Mouse (Mus musculus) left cerebral cortex, adult 18-20 months (tissue): ENCODE results near the gene Kptn. TPM values are rescaled to one million over a fixed set of nuclear protein-coding genes. Genes with fewer than 3 reads are reported as not detected.

Source experiments
- DNase-seq, 2 experiments: peaks; one replicate each; pipeline ENCODE4 v3.0.0; 2021 to 2022; ENCODE audit warnings: low spot score in 2 of 2, mixed read lengths in 1 of 2
- total RNA-seq, 2 experiments: library from RNA; stranded (reverse); gene quantifications; 2 replicates each; pipeline ENCODE4 v1.2.3; 2021

Kptn gene
- total RNA-seq, 2 experiments from 2014 or later: 34.9 to 35.1 TPM

DNA sequence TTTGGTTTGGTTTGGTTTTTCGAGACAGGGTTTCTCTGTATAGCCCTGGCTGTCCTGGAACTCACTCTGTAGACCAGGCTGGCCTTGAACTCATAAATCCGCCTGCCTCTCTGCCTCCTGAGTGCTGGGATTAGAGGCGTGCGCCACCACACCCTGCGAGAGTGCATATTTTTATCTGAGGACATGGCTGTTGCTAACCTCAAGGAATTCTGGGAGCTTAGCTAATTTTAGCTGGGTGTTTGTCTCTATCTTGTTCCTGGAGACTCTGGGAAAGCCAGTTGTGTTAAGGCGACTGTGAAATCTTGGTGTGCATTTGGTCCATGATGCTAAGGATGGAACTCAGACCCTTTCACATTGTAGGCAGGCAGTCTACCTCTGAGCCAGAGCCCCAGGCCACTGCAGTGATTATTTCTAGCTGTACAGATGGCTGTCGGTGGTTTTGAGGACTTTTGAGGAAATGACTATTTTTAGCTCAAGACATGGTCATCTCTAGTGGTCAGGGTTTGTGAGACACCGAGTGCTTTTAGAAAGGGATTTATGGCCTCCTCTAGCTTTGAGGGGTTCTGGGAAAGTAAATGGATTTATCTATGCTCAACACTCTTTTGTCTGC lies 36.5 kb downstream of the Kptn start:
- DNase-seq: no peak

DNA sequence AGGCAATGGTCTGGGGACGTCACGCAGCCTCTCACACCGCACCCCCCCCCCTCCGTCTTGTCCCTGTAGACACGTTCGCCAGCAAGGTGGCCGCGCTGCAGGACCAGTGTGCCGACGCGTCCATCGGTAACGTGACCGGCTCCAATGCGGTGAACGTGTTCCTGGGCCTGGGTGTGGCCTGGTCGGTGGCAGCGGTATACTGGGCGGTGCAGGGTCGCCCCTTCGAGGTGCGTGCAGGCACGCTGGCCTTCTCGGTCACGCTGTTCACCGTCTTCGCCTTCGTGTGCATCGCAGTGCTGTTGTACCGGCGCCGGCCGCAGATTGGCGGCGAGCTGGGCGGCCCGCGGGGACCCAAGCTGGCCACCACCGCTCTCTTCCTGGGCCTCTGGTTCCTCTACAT lies 39.0 kb downstream of the Kptn start:
- no peak for DNase-seq

DNA sequence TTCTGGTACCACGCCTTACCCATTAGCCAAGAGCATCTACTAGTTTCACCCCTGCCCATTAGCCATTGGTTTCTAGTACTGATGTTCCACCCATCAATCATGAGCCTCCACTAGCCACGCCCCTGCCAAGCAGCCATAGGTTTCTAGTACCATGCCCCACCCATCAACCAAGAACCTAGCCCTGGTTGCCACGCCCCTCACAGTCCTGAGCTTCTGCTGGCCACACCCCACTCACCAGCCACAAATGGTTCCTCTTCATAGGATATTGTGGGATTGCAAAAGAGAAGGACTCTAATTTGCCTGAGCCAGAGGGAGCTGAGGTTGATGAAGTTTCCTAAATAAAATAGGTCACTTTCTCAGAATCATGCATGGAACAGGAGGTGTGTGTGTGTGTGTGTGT lies 41.0 kb downstream of the Kptn start:
- no peak for DNase-seq

DNA sequence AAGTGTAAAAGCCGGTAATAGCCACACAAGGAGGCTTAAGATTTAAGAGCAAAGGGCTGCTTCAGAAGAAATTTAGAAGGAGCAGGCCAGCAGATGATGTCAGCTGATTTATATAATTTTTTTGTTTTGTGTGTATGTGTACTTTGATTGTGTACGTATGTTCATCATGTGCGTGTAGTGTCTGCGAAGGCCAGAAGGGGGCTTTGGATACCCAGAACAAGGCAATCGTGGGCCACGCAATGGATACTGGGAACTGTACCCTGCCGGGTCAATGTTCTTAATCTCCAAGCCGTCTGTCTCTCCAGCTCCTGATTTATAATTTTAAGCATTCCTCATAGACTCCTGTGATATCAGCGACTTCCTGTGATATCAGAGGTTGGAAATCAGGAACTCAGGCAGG lies 41.6 kb downstream of the Kptn start:
- DNase-seq: no peak

DNA sequence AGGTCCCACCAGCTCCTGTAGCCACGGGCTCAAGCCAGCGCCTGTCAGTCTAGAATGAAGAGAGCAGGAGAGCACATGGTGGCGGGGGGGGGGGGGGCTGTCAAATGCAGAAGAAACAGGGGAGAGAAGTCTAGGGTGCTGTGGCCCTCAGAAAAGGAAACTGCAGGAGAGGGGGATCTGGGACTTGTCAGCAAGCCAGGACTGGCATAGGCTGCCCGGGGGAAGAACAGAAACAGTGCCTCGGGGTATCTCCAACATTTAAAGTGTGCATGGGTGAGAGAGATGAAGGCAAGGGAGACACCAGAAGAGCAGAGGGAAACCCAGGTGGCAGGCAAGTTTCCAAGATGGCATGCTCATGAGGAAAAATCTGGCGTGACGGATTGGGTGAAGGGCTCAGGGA lies 42.3 kb downstream of the Kptn start:
- DNase-seq: no peak

DNA sequence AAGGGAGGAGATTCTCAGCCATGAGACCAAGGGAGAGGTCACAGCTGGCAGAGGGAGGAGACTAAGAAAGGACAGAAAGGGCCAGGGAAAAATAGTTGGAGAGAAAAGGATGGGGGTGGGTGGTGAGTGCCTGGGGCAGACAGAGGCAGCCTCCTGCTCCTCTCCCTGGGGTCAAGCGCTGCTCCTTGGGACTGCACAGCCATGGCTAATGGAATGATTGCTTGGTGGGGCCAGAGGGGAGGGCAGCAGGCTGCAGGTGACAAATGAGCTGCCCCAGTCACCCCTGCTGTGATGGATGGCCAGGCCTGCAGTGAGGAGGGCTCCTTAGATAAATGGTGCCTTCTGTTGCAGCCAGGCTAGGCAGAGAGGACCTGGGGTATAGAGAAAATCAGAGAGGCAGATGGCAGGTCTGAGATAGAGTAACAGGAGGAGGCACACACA lies 52.5 kb downstream of the Kptn start:
- no peak for DNase-seq

DNA sequence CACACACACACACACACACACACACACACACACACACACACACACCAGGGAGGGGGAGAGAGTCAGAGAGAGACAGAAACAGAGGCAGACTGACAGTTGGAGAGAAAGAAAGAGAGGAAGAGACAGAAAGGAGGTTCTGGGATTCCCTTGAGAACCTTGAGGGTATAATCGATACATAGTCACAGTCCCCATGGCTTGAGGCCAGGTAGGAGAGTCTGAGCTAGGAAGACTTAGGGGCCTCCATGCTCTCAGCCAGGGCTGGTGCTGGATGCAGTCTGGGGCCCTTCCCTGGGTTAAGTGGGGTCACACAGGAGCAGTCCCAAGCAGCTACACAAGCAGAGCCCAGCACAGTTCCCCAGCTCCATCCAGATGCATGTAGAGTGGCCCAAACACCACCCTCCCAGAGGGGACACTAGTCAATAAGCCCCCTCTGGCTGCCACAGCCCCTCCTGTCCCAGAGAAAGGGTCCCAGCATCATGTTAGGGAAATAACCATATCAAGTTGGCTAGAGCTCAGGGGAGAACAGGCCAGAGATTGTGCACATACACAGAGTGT lies 53.0 kb downstream of the Kptn start:
- no peak for DNase-seq

DNA sequence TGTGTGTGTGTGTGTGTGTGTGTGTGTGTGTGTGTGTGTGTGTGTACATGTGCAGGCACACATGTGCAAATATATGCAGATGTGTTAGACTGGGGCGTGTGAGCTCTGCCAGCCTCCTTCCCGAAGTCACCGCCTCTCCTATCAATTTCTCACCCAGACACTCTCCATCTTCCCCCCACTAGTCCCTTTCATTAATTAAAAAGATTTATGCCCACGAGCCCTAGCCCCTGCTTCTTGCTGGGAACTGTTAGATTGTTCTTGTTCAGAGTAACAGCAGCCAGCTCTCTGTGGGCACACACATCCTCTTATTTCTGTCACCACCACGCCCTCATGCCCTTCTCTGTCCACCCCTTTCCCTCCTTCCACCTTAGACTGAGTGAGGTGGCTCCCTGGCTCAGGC lies 53.5 kb downstream of the Kptn start:
- no peak for DNase-seq

DNA sequence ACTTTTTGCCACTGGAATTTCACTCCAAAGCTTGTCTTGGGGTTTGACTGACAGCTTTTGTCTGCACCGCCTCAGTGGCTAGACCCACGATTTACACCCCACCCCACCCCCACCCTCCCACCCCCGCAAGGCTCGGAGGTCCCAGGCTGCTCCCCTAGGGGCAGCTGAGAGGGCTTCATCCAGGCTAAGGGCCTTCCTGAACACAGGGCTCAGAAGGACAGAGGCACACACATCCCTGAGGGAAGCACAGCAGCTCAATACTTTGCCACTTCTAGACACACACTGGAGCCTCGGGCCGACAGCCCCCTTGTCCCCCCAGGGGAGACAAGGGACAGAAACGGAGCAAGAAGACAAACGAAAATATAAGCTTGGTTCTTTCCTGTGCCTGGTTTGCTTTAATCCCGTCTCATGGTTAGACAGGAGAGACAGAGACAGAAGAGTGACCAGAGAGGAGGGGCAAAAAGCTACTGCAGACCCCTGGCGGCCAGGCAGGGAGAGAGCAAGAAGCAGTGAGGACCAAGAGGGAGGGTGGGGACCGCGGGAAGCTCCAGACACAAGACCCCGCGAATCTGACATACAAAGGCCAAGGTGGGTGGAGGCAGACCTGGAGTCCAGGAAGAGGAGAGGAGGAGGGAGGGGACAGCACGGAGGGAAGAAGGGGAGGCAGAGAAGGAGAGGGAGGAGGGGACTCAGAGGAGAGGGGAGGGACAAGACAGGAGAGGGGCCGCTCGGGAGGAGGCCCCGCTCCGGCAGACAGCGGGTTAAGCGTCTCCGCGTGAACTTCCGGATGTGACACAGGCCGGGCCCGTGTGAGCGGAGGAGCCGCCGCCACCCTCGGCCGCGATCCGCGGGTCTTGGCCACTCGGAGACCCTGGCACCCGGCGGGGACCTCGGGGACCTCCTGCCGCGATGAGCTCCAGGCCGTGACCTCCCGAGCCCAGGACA lies 55.2 kb downstream of the Kptn start, which contains the start of gene Meis3:
Gene Meis3, plus strand, starts transcription at position 494 of the 945 bp plus-strand sequence.
- DNase-seq: peak; percentile 46 to 62

DNA sequence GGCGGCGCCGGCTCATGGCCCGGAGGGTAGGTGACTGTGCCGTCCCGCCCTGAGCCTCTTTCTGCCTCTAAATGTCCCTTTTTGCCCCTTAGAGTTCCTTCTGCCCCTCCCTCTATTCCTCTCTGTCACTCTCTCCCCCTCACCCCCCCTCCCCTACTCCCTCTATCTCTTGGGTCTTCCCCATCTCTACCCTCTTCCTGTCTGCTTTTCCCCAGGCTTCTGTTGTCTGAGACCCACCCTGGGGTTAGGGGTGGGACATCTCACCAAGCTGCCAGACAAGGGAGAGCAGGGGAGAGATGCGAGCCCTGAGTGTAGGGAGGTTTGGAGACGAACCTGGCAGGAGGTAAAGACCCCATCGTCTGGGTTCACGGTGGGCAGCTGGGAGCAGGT lies 55.8 kb downstream of the Kptn start:
- no peak for DNase-seq

Other genes with a start within 250 kb of the Kptn start
- not detected for gene Crx, start 239.9 kb upstream of the Kptn start, total RNA-seq
- under 1 TPM in 1 of 2 experiments, not detected in 1; 0.19 TPM for gene Crxos, start 237.3 kb upstream of the Kptn start, total RNA-seq
- 1,000 to 10,000 TPM; 1,080 TPM for gene Selenow, start 197.5 kb upstream of the Kptn start, total RNA-seq
- gene Nop53, start 173.8 kb upstream of the Kptn start, total RNA-seq: 100 to 1,000 TPM; 116 to 129 TPM
- 1 to 10 TPM; 4.5 to 6.1 TPM for gene Ehd2, start 152.3 kb upstream of the Kptn start, total RNA-seq
- gene Bicra, start 72.0 kb upstream of the Kptn start, total RNA-seq: 10 to 100 TPM; 11.8 to 13.9 TPM
- under 1 TPM; 0.66 to 0.70 TPM for gene Zfp541, start 58.1 kb upstream of the Kptn start, total RNA-seq
- gene Napa, start 21.4 kb upstream of the Kptn start, total RNA-seq: 100 to 1,000 TPM; 277 to 292 TPM
- 100 to 1,000 TPM; 214 to 216 TPM for gene Slc8a2, start 9.9 kb downstream of the Kptn start, total RNA-seq
- 10 to 100 TPM; 39.8 to 41.7 TPM for gene Meis3, start 55.2 kb downstream of the Kptn start, total RNA-seq
- 10 to 100 TPM; 11.3 to 13.4 TPM for gene Dhx34, start 102.1 kb downstream of the Kptn start, total RNA-seq
- gene C5ar2, start 124.3 kb downstream of the Kptn start, total RNA-seq: under 1 TPM; 0.58 to 0.73 TPM
- gene C5ar1, start 139.6 kb downstream of the Kptn start, total RNA-seq: 1 to 10 TPM; 1.2 to 2.4 TPM
- gene Inafm1, start 153.7 kb downstream of the Kptn start, total RNA-seq: 10 to 100 TPM; 38.0 to 39.7 TPM
- gene Ccdc9, start 166.9 kb downstream of the Kptn start, total RNA-seq: 100 to 1,000 TPM in 1 of 2 experiments, 10 to 100 TPM in 1; 81.0 to 102 TPM
- 10 to 100 TPM in 1 of 2 experiments, 1 to 10 TPM in 1; 7.5 to 11.8 TPM for gene Bbc3, start 188.5 kb downstream of the Kptn start, total RNA-seq